ENCODE assay signal across 26 mouse cellular contexts in the genomic region with DNA sequence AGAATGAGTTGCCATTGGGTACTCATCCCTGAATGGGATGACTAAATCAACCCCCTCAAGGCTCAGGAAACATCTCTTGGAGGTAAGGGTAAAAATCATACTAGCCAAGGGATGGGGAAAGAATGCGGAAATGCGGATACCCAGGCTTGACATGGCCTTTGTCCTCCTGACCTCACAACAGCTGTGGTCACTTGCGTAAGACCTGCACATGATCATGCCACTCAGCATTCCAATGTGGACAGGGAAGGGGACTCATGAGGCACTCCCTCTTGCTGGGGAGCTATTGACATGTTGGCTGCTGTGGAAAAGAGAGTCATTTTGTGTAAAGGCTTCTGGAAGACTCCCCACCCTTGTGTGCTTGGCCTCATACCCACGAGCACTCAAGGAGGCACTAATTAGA.
DNase-seq lines count a peak whose midpoint lies in the region; ATAC-seq and TF ChIP-seq lines count a peak whose summit lies in the region.
"Had no signal": no experiment of that assay in that cellular context is flagged by ENCODE, and none has a peak within 500 bp of the region (broad histone marks: within the 10 kb centered on the region; RNA-seq: fewer than 3 reads in every experiment).

No protein-coding gene starts in this region.

- TF ChIP-seq EP300 in liver, postnatal 0 days (IDR thresholded peaks at IDR 0.05; ENCODE audit: low read depth) = no peak

- no peak overlapping the region for H3K4me3 ChIP-seq in liver, adult 2 months (ENCODE audit: insufficient read depth, low read depth, low read length)
- no peak overlapping the region for H3K4me3 ChIP-seq in liver, postnatal 0 days (ENCODE audit: low read depth, low read length)
- no peak overlapping the region for H3K4me3 ChIP-seq in forebrain, embryonic 11.5 days (ENCODE audit: low read depth, low read length)
- H3K4me3 ChIP-seq: embryonic facial prominence, embryonic 12.5 days; forebrain, embryonic 12.5 days; intestine, embryonic 15.5 days; limb, embryonic 12.5 days; midbrain, embryonic 13.5 days; neural tube, embryonic 12.5 days; stomach, embryonic 15.5 days had no signal

- H3K9me3 ChIP-seq in liver, postnatal 0 days (ENCODE audit: low read length) = no peaks in the 10 kb centered on the region
- no peaks in the 10 kb centered on the region for H3K9me3 ChIP-seq in forebrain, embryonic 11.5 days (ENCODE audit: control insufficient read depth, low read length)
- H3K9me3 ChIP-seq: embryonic facial prominence, embryonic 12.5 days; forebrain, embryonic 12.5 days; intestine, embryonic 15.5 days; limb, embryonic 12.5 days; midbrain, embryonic 13.5 days; neural tube, embryonic 12.5 days; stomach, embryonic 15.5 days had no signal

- no peak overlapping the region for H3K9ac ChIP-seq in liver, adult 2 months (ENCODE audit: low read depth, low read length)
- H3K9ac ChIP-seq in liver, postnatal 0 days (replicated peaks) = no peak overlapping the region
- H3K9ac ChIP-seq in forebrain, embryonic 11.5 days (ENCODE audit: low read length) = no peak overlapping the region
- H3K9ac ChIP-seq: embryonic facial prominence, embryonic 12.5 days; forebrain, embryonic 12.5 days; intestine, embryonic 15.5 days; limb, embryonic 12.5 days; lung, embryonic 14.5 days; midbrain, embryonic 13.5 days; neural tube, embryonic 12.5 days; stomach, embryonic 15.5 days had no signal

- H3K79me2 ChIP-seq in liver, adult 2 months (ENCODE audit: control insufficient read depth, insufficient read depth, low read length) = no peaks in the 10 kb centered on the region

- 43% methylated on average over 4 of the region's 4 CpGs for WGBS in liver, adult 2 months
- WGBS in liver, postnatal 0 days (ENCODE audit: insufficient replicate concordance) = 63% methylated on average over 4 of the region's 4 CpGs
- 90% methylated on average over 4 of the region's 4 CpGs for WGBS in forebrain, embryonic 11.5 days

- H3K36me3 ChIP-seq in liver, adult 2 months (ENCODE audit: control insufficient read depth, insufficient read depth, low read length) = no peaks in the 10 kb centered on the region
- H3K36me3 ChIP-seq in liver, postnatal 0 days (replicated peaks; ENCODE audit: insufficient read depth, low read length) = no peaks in the 10 kb centered on the region
- no peaks in the 10 kb centered on the region for H3K36me3 ChIP-seq in forebrain, embryonic 11.5 days (ENCODE audit: control insufficient read depth, insufficient read depth, low read length)
- H3K36me3 ChIP-seq: embryonic facial prominence, embryonic 12.5 days; forebrain, embryonic 12.5 days; intestine, embryonic 15.5 days; limb, embryonic 12.5 days; midbrain, embryonic 13.5 days; neural tube, embryonic 12.5 days; stomach, embryonic 15.5 days had no signal

- no peak overlapping the region for H3K27ac ChIP-seq in liver, adult 2 months (replicated peaks; ENCODE audit: insufficient read depth, low read depth, low read length)
- H3K27ac ChIP-seq in liver, postnatal 0 days (ENCODE audit: low read depth) = no peak overlapping the region
- H3K27ac ChIP-seq in forebrain, embryonic 11.5 days (ENCODE audit: low read depth, low read length) = no peak overlapping the region
- H3K27ac ChIP-seq: embryonic facial prominence, embryonic 12.5 days; forebrain, embryonic 12.5 days; intestine, embryonic 15.5 days; limb, embryonic 12.5 days; midbrain, embryonic 13.5 days; neural tube, embryonic 12.5 days; stomach, embryonic 15.5 days had no signal

- H3K4me2 ChIP-seq in liver, postnatal 0 days (ENCODE audit: low read depth, low read length) = no peak overlapping the region
- H3K4me2 ChIP-seq in forebrain, embryonic 11.5 days (ENCODE audit: low read depth, low read length, severe bottlenecking) = no peak overlapping the region
- H3K4me2 ChIP-seq: embryonic facial prominence, embryonic 12.5 days; forebrain, embryonic 12.5 days; heart, embryonic 11.5 days; intestine, embryonic 15.5 days; limb, embryonic 12.5 days; lung, embryonic 14.5 days; midbrain, embryonic 13.5 days; neural tube, embryonic 12.5 days; stomach, embryonic 15.5 days had no signal

- no peak for TF ChIP-seq CTCF in liver, adult 2 months (IDR thresholded peaks at IDR 0.05; ENCODE audit: low read depth, low read length)
- TF ChIP-seq CTCF in liver, postnatal 0 days (IDR thresholded peaks at IDR 0.05; ENCODE audit: low read depth) = no peak

- no peaks in the 10 kb centered on the region for H3K27me3 ChIP-seq in liver, adult 2 months (ENCODE audit: control insufficient read depth, insufficient read depth, low read length)
- H3K27me3 ChIP-seq in liver, postnatal 0 days (ENCODE audit: insufficient read depth, low read length) = no peaks in the 10 kb centered on the region
- no peaks in the 10 kb centered on the region for H3K27me3 ChIP-seq in forebrain, embryonic 11.5 days (ENCODE audit: control insufficient read depth, insufficient read depth, low read length)
- H3K27me3 ChIP-seq: embryonic facial prominence, embryonic 12.5 days; forebrain, embryonic 12.5 days; intestine, embryonic 15.5 days; limb, embryonic 12.5 days; midbrain, embryonic 13.5 days; neural tube, embryonic 12.5 days; stomach, embryonic 15.5 days had no signal

- no peak for TF ChIP-seq POLR2A in liver, adult 2 months (IDR thresholded peaks at IDR 0.05; ENCODE audit: extremely low read depth, insufficient read depth, low read length)

- DNase-seq in adrenal gland, postnatal 10 days = peak; percentile 14
- no peak for DNase-seq in adrenal gland, adult 18-20 months (ENCODE audit: low spot score in 2 of 2)
- peak; percentile 90 for DNase-seq in liver, adult 2 months (ENCODE audit: extremely low read depth, low read depth, low spot score)
- DNase-seq in liver = no peak
- peak; percentile 52 for DNase-seq in liver, postnatal 0 days
- peak; percentile 51 for DNase-seq in lung, postnatal 25 days (ENCODE audit: low spot score)
- DNase-seq in forebrain, embryonic 11.5 days (ENCODE audit: low spot score) = no peak
- DNase-seq: cerebellum, adult 9-11 months; gastrocnemius, postnatal 14 days; heart, adult 11 months; kidney, adult 8-10 months; kidney, postnatal 14 days; layer of hippocampus, postnatal 36 days; lung, embryonic 14.5 days; thymus, postnatal 36 days had no signal

- peak; percentile 80 for ATAC-seq in liver, postnatal 0 days
- no peak for ATAC-seq in forebrain, embryonic 11.5 days (replicated peaks; ENCODE audit: low FRiP score)
- no peak for ATAC-seq in megakaryocyte, adult 5-6 weeks (ENCODE audit: poor library complexity, severe bottlenecking)
- ATAC-seq: CD4-positive, CD25-positive, alpha-beta regulatory T cell, adult 4 months; hindbrain, embryonic 16.5 days; intestine, embryonic 15.5 days; midbrain, embryonic 13.5 days had no signal

- H3K4me1 ChIP-seq in liver, adult 2 months (ENCODE audit: control insufficient read depth, insufficient read depth, low read length) = no peaks in the 10 kb centered on the region; the same call in 1 of the 2 replicates
- H3K4me1 ChIP-seq in liver, postnatal 0 days (ENCODE audit: insufficient read depth) = no peaks in the 10 kb centered on the region
- no peaks in the 10 kb centered on the region for H3K4me1 ChIP-seq in forebrain, embryonic 11.5 days (replicated peaks; ENCODE audit: control insufficient read depth, insufficient read depth, low read length)
- H3K4me1 ChIP-seq: embryonic facial prominence, embryonic 12.5 days; forebrain, embryonic 12.5 days; intestine, embryonic 15.5 days; limb, embryonic 12.5 days; midbrain, embryonic 13.5 days; neural tube, embryonic 12.5 days; stomach, embryonic 15.5 days had no signal

Comparison
In these comparisons a context has a peak if more than half of its experiments do, and no peak if none do; other contexts are left out.
1. DNase-seq: peak in adrenal gland, postnatal 10 days (single experiment), liver, adult 2 months (single experiment), liver, postnatal 0 days (single experiment) and lung, postnatal 25 days (single experiment); none in adrenal gland, adult 18-20 months (0 of 2), liver (single experiment) and forebrain, embryonic 11.5 days (single experiment).